Mouse (Mus musculus) kidney, adult 2 months (tissue): ENCODE measurements at regions not wholly inside any gene's neighbourhood (a gene's known extent, or its start where the extent isn't known, plus 50 kb on each side); places are given as distances from the start of the nearest gene placed in this dataset.

Experiments used
- DNase-seq: peaks from one replicate; pipeline ENCODE4 v3.0.0; 2021
- H3K27ac ChIP-seq: fragments of 200-500 bp; 2 replicates; pipeline ENCODE4 v1.5.1; 2012; ENCODE audit warnings: low read depth, low read length, control low read depth, inconsistent platforms; ENCODE audit not compliant: insufficient read depth
- H3K27me3 ChIP-seq: fragments of 200-500 bp; replicated peaks from 2 replicates; pipeline ENCODE4 v1.6.1; 2012; ENCODE audit warnings: mild to moderate bottlenecking, moderate library complexity, low read length, inconsistent platforms; ENCODE audit not compliant: control insufficient read depth, insufficient read depth
- H3K36me3 ChIP-seq: fragments of 200-500 bp; 2 replicates; pipeline ENCODE4 v1.6.1; 2012; ENCODE audit warnings: mild to moderate bottlenecking, moderate library complexity, low read length, inconsistent platforms; ENCODE audit not compliant: control insufficient read depth, insufficient read depth
- H3K4me1 ChIP-seq: fragments of 200-500 bp; 2 replicates; pipeline ENCODE4 v1.6.1; 2011; ENCODE audit warnings: low read length; ENCODE audit not compliant: control insufficient read depth, insufficient read depth
- H3K4me3 ChIP-seq: fragments of 200-500 bp; 2 replicates; pipeline ENCODE4 v1.5.1; 2011; ENCODE audit warnings: mild to moderate bottlenecking, low read depth, low read length, control low read depth; ENCODE audit not compliant: insufficient read depth
- CTCF ChIP-seq: fragments of 200-500 bp; conservative IDR thresholded peaks from 2 replicates; pipeline ENCODE4 v1.5.1; 2011; ENCODE audit warnings: low read depth, mild to moderate bottlenecking, control low read depth, low read length, moderate library complexity, mixed read lengths; ENCODE audit not compliant: insufficient read depth, insufficient read length
- POLR2A ChIP-seq: fragments of 200-500 bp; IDR thresholded peaks from one replicate; pipeline ENCODE4 v1.6.1; 2011; ENCODE audit warnings: low read depth, low read length, control low read depth
- WGBS: fragments of 180-500 bp; shearing (Covaris S2); methylation state at CpG from one replicate; pipeline ENCODE4 v1.1.7; 2018; 5-methylcytosine and 5-hydroxymethylcytosine counted together

- Histone ChIP-seq H3K4me3 (no peak overlapping the region), H3K27ac (no peak overlapping the region), H3K27me3 (no peaks in the 10 kb centered on the region), H3K36me3 (no peaks in the 10 kb centered on the region), H3K4me1 (no peaks in the 10 kb centered on the region)
- no peak for TF ChIP-seq POLR2A
- no peak for TF ChIP-seq CTCF
- WGBS = 55% methylated on average over 10 of the region's 10 CpGs
- no peak for DNase-seq
These were observed 547.4 kb downstream of the Etnk1 start for GRCm38 (mm10) chr6:143714461-143714860.

DNA sequence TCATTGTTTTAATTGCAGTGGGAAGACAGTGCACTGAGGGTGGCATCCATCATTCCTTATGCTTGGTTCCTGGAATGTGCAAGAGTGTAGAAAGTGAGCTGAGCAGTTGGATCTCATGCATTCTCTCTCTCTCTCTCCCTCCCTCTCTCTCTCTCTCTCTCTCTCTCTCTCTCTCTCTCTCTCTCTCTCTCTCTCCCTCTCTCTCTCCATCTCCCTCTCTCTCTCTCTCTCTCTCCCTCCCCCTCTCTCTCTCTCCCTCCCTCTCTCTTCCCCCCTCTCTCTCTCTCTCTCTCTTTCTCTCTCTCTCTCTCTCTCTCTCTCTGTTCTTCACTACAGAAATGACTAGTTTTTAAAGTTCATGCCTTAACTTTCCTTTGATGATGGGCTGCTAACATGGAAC is 583.1 kb downstream of the Etnk1 start:
- no peak overlapping the region for H3K4me3 ChIP-seq
- no peak for DNase-seq
- H3K27ac ChIP-seq = no peak overlapping the region
- no peaks in the 10 kb centered on the region for H3K27me3 ChIP-seq
- H3K36me3 ChIP-seq = no peaks in the 10 kb centered on the region
- H3K4me1 ChIP-seq = peaks cover 4% of the 10 kb centered on the region; the same call in 1 of the 2 replicates
- TF ChIP-seq POLR2A (no peak), CTCF (no peak)

DNA sequence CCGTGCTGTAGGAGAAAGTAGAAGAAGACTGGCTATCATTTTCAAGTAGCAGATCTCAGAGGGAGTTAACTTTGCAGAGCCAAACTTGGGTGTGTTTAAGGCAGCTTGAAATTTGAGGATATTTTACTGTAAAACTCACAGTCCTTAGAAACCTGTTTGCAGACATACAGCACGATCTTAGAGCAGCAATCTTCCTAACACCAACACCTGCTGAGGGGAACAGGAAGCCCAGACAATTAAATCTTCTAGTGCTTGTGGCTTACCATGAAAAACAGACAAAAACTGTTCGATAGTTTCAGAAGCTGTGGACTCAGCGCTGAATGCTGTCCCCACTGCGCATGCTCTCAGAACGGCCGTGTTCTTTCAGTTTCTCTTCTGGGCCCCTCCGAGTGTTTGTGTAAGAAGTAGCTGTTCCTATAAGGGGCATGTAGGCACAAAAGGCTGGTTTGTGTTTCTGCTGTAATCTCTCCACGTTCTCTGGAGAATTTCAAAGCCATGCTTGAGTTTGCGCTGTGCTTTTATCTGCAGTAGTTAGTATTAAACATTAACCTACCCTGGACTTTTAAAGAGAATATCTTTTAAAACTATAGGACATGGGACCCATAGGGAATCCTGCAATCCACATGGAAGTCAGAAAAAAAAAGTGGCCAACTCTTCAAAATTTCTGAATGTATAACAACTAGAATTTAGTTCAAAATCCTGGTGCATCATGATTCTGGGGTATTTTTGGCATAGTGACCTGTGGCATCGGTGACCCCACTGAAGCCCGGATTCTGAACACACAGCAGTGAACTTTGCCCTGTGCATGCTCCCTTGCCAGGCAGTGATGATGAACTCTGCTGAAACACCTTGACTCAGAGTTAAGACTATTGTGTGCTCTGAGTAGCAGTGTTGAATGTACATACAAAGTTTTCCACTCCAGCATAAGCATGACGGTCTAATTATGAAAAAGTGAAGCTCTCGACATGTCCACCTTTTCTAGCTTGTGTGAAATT is 584.4 kb downstream of the Etnk1 start:
- DNase-seq = peak; percentile 63
- TF ChIP-seq CTCF (no peak), POLR2A (no peak)
- peaks cover 4% of the 10 kb centered on the region; the same call in 1 of the 2 replicates for H3K4me1 ChIP-seq
- H3K27me3 ChIP-seq = no peaks in the 10 kb centered on the region
- 51% methylated on average over 14 of the region's 14 CpGs for WGBS
- no peak overlapping the region for H3K27ac ChIP-seq
- peak overlapping the region; percentile 49; the same call in 1 of the 2 replicates for H3K4me3 ChIP-seq
- H3K36me3 ChIP-seq = no peaks in the 10 kb centered on the region

DNA sequence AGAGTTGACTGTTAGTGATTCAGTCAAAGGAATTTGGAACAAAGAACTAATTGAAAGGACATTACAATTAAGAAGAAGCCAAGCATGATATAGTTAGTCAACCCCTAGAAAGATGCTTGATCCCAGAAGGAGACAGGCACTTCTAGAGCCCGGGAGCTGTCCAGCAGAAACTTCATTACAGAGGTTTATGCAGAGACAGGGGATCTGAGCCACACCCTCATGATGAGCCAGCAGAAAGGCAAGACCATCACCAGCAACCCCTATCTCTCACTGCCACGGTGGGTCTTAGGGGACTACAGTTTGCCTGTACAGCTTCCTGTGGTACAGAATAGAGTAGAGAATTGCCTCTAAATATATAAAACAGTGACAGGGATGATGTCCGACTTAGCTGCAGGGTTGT is 590.4 kb downstream of the Etnk1 start:
- WGBS = 66% methylated on average over 3 of the region's 3 CpGs
- Histone ChIP-seq H3K27me3 (no peaks in the 10 kb centered on the region), H3K4me3 (no peak overlapping the region), H3K4me1 (no peaks in the 10 kb centered on the region), H3K27ac (no peak overlapping the region), H3K36me3 (no peaks in the 10 kb centered on the region)
- TF ChIP-seq CTCF = no peak
- TF ChIP-seq POLR2A = no peak
- DNase-seq = no peak

GRCm38 (mm10) chr6:143768115-143768514 is 601.1 kb downstream of the Etnk1 start:
- 52% methylated on average over 2 of the region's 2 CpGs for WGBS
- Histone ChIP-seq H3K4me3 (no peak overlapping the region), H3K27ac (no peak overlapping the region), H3K27me3 (no peaks in the 10 kb centered on the region), H3K4me1 (no peaks in the 10 kb centered on the region), H3K36me3 (no peaks in the 10 kb centered on the region)
- no peak for DNase-seq
- TF ChIP-seq CTCF (no peak), POLR2A (no peak)
